Mouse (Mus musculus) neural tube, embryonic 14.5 days (tissue): ENCODE data around the gene Tor1aip1. TPM values are rescaled to one million over a fixed set of nuclear protein-coding genes. Genes with fewer than 3 reads are reported as not detected.

Experiments used
- ATAC-seq: fragments of 200-750 bp; cut with Nextera tagmentation; 2 replicates; pipeline ENCODE4 v1.8.0; 2017; ENCODE audit warnings: low read depth, mild to moderate bottlenecking, moderate TSS enrichment, moderate library complexity
- H3K27ac ChIP-seq: fragments of 300-500 bp; sonication (generic); 2 replicates; pipeline ENCODE4 v1.5.1; 2014; ENCODE audit warnings: low read depth, mild to moderate bottlenecking, control low read depth, low read length, moderate library complexity, mixed read lengths
- H3K27me3 ChIP-seq: fragments of 300-500 bp; sonication (generic); 2 replicates; pipeline ENCODE4 v1.6.1; 2014; ENCODE audit warnings: low read length; ENCODE audit not compliant: control insufficient read depth, insufficient read depth
- H3K36me3 ChIP-seq: fragments of 300-500 bp; sonication (generic); 2 replicates; pipeline ENCODE4 v1.6.1; 2014; ENCODE audit warnings: low read length, mixed read lengths; ENCODE audit not compliant: control insufficient read depth, insufficient read depth
- H3K4me1 ChIP-seq: fragments of 300-500 bp; sonication (generic); 2 replicates; pipeline ENCODE4 v1.6.1; 2014; ENCODE audit warnings: low read length; ENCODE audit not compliant: control insufficient read depth, insufficient read depth
- H3K4me2 ChIP-seq: fragments of 300-500 bp; sonication (generic); 2 replicates; pipeline ENCODE4 v1.6.1; 2014; ENCODE audit warnings: mild to moderate bottlenecking, low read depth, low read length, control low read depth
- H3K4me3 ChIP-seq: fragments of 300-500 bp; sonication (generic); 2 replicates; pipeline ENCODE4 v1.5.1; 2014; ENCODE audit warnings: low read depth, low read length, control low read depth, mixed read lengths
- H3K9ac ChIP-seq: fragments of 300-500 bp; sonication (generic); replicated peaks from 2 replicates; pipeline ENCODE4 v1.6.1; 2014; ENCODE audit warnings: low read depth, mild to moderate bottlenecking, control low read depth, low read length, mixed read lengths
- H3K9me3 ChIP-seq: fragments of 300-500 bp; sonication (generic); 2 replicates; pipeline ENCODE4 v1.6.1; 2016; ENCODE audit warnings: low read length; ENCODE audit not compliant: control insufficient read depth
- whole genome bisulfite sequencing: fragments of 180-500 bp; shearing (Covaris S2); extraction: QIAGEN DNeasy Blood & Tissue Kit; methylation state at CpG from one replicate; pipeline ENCODE4 v1.1.7; 2014; 5-methylcytosine and 5-hydroxymethylcytosine counted together
- polyA plus RNA-seq: library from polyadenylated mRNA; unstranded; fragments of >200 nt; fragmentation: Nextera tagmentation; extraction: Ambion mirVana; gene quantifications from 2 replicates; pipeline ENCODE4 v1.2.1, GENCODE M21; 2014

Tor1aip1 gene
- polyA plus RNA-seq, 1 experiment from 2014 or later: 21.5 TPM

- H3K27ac ChIP-seq: no peak overlapping the region
- no peaks in the 10 kb centered on the region for H3K27me3 ChIP-seq
- 79% methylated on average over 2 of the region's 2 CpGs for WGBS
- no peak overlapping the region for H3K4me2 ChIP-seq
- no peaks in the 10 kb centered on the region for H3K36me3 ChIP-seq
- H3K4me1 ChIP-seq: peaks cover 9% of the 10 kb centered on the region; the same call in 1 of the 2 replicates
- no peak overlapping the region for H3K4me3 ChIP-seq
- H3K9ac ChIP-seq: no peak overlapping the region
- no peak for ATAC-seq
- H3K9me3 ChIP-seq: no peaks in the 10 kb centered on the region
Measured at GRCm38 (mm10) chr1:155974931-155975330, 61.3 kb downstream of the Tor1aip1 start.

- Histone ChIP-seq H3K4me2 (peak overlapping the region; percentile 75), H3K4me3 (peak overlapping the region; percentile 98), H3K27ac (peak overlapping the region; percentile 90), H3K9me3 (no peaks in the 10 kb centered on the region), H3K27me3 (no peaks in the 10 kb centered on the region), H3K36me3 (no peaks in the 10 kb centered on the region), H3K9ac (peak overlapping the region; percentile 53), H3K4me1 (peaks cover 9% of the 10 kb centered on the region; the same call in 1 of the 2 replicates)
- WGBS: 7% methylated on average over 19 of the region's 19 CpGs
- peak; percentile 19 for ATAC-seq
Measured at GRCm38 (mm10) chr1:155973719-155974379, 62.4 kb downstream of the Tor1aip1 start.

- H3K9me3 ChIP-seq: no peaks in the 10 kb centered on the region
- WGBS: under 1% methylated on average over 33 of the region's 57 CpGs
- H3K27me3 ChIP-seq: no peaks in the 10 kb centered on the region
- no peaks in the 10 kb centered on the region for H3K36me3 ChIP-seq
- H3K4me1 ChIP-seq: peaks cover 9% of the 10 kb centered on the region; the same call in 1 of the 2 replicates
- H3K9ac ChIP-seq: peak within 1 kb of the TSS; percentile 97
- peak within 1 kb of the TSS; percentile 75 for H3K4me2 ChIP-seq
- H3K4me3 ChIP-seq: peak within 1 kb of the TSS; percentile 98
- H3K27ac ChIP-seq: peak within 1 kb of the TSS; percentile 90
- ATAC-seq: peak; percentile 99
Measured at GRCm38 (mm10) chr1:155973068-155973718, 63.1 kb downstream of the Tor1aip1 start, which contains the start of gene Cep350. Cep350 (minus strand) TSS chr1:155973255.

GRCm38 (mm10) chr1:155972146-155973067 lies 63.9 kb downstream of the Tor1aip1 start:
- Histone ChIP-seq H3K4me2 (peak overlapping the region; percentile 74), H3K27ac (peak overlapping the region; percentile 90), H3K9me3 (no peaks in the 10 kb centered on the region), H3K4me3 (peak overlapping the region; percentile 98), H3K27me3 (no peaks in the 10 kb centered on the region), H3K4me1 (peaks cover 9% of the 10 kb centered on the region; the same call in 1 of the 2 replicates), H3K36me3 (no peaks in the 10 kb centered on the region), H3K9ac (peak overlapping the region; percentile 97)
- no peak; the same call in 1 of the 2 replicates for ATAC-seq
- WGBS: 3% methylated on average over 34 of the region's 51 CpGs

Other genes with a start within 250 kb of the Tor1aip1 start
- gene Qsox1, start 223.6 kb downstream of the Tor1aip1 start, polyA plus RNA-seq: 9.9 and 10.4 TPM in 2 replicates
- gene Cep350, start 63.2 kb downstream of the Tor1aip1 start, polyA plus RNA-seq: 12.3 and 19.1 TPM in 2 replicates
- gene Tor1aip2, start 1.1 kb downstream of the Tor1aip1 start, polyA plus RNA-seq: 61.0 and 71.5 TPM in 2 replicates
- 4.9 and 5.0 TPM in 2 replicates for gene Fam163a, start 168.5 kb upstream of the Tor1aip1 start, polyA plus RNA-seq